Mouse (Mus musculus) induced T-regulatory cell, adult 2 months (primary cell): ENCODE results near the gene Fyn.

ENCODE experiments used
- DNase-seq: peaks from one replicate; pipeline ENCODE4 v3.0.0-alpha.2; 2012; ENCODE audit warnings: low read depth

Gene Fyn

DNA sequence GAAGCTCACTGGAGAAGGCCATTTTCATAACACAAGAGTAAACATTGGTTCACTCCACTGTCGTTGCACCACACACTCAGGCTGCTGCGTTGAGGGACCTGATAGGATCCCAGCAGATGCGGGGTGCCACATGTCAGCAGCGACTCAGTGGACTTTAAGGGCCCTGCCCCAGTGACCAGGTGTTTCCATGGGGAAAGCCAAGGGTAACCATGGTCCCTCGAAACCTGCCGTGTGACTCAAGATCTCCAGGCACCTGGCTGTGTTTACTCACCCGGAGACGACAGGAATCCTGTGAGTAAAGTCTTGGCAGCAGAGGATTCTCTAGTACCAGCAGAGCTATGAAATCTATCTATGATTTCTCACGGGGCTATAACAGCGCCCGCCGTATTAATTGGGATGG is 198.2 kb downstream of the Fyn start:
- DNase-seq: no peak

DNA sequence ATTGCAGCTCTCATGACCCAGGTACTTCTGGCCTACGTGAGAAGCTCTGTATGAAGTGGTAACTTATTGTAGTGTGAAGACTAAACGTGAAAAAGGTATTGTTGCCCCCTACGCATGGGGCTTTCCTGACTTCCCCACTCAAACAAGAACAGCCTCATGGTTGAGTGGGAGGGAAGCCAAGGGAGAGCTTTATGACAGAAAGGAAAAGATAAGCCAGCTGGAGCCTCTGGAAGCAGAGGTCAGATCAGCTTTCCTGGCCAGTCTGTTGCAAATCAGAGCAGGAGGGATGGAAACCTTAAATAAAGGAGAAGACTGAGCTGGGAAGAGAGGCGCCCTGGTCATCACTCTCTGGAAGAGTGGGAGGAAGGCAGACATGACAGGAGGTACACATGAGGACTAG is 200.3 kb downstream of the Fyn start:
- DNase-seq: no peak

DNA sequence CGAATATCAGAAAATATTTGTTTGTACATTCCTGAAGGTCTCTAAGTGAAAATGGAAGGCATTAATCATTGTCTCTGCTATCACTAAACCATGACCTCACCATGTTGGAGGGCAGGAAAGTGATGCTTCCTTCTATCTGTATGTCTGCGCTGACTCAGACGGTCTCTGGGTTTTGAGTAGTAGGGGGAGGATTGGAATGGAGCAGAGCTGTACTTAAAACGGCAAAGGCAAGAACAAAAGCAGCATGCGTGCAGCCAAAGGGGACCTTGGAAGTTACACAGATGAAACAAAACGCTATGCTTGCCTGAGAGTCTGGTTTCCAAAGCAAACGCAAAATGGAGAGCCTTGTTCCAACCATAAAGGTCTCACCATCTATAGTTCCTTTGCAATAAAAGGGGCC is 202.4 kb downstream of the Fyn start:
- DNase-seq: no peak

DNA sequence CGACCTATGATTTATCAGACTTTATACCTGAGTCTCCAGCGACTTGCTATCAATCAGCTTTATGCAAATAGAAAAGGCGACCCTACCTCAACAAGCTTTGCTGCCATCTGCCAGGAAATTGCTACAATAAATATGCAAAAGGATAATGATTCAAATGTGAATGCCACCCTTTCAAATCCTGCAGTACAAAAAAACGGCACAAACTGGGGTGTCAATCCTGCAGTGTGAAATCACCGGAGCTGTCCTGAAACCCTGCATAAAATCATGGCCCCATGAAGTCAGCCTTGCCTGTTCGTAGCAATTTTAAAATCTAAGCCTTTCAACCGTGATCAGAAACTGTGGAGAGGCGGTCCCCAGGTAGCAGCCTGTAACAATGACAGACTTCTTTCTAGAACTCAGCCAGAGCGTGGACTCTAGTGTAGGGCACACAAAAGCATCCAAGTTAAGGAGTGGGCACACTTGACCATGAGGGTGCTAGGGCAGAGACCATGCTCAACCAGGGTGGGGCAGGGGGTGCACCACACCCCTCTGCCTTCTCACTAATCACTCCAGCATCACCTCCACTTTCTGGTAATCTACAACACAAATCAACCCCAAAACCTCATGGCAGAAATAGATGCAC is 203.5 kb downstream of the Fyn start:
- DNase-seq: no peak

DNA sequence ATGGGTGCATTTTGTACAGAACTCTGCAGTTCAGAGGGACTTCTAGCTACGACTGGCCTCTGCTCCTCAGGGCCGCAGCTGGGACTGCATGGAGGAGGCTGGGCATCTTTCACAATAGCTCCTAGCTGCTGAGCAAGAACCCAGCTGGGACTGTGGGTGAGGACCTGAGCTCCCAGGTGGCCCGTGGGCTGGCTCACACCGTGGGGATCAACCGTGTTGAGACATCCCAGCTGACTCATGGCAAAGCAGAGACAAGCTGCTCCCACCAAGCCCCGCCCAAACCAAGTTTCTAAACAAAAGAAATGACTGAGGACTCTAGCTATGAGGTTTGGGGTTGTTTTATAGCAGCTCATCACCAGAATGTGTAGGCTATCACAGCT is 204.0 kb downstream of the Fyn start:
- peak; percentile 20 for DNase-seq

DNA sequence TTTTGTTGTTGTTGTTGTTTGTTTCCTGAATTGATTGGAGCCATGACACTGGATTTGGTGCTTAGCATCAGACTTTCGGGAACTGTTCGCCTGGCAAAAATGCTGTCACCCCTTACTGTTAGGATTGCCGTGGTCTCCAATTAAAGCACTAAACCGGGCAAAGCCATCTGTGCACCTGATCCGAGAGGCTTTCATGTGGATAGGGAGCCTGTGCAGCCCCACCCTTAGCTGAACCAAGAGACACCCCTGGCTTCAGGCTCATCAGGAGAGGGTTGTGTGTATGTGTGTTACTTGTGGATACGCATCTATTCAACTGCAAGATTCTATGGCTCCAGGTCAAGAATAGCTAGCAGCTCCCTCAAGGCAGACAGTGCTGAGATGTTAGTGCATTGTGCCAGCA is 207.8 kb downstream of the Fyn start:
- no peak for DNase-seq

DNA sequence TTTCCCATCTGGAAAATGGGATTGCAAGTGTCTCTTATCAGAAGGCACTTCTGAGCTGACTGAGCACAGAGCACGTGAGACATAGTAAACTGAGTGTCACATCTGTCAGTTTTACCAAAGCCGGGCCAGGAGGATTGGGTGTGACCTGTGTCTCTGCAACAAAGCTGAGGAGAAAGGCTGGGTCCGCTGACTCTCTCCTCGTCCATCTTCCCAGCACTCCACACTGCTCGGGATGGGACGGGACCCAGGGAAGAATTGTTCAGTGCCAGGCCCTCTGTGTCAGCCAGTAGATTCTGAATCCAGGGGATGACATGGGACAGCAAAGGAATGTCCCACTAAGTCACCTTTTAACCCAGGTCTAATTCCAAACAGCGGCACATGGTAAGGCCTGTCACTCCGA is 211.8 kb downstream of the Fyn start:
- no peak for DNase-seq

DNA sequence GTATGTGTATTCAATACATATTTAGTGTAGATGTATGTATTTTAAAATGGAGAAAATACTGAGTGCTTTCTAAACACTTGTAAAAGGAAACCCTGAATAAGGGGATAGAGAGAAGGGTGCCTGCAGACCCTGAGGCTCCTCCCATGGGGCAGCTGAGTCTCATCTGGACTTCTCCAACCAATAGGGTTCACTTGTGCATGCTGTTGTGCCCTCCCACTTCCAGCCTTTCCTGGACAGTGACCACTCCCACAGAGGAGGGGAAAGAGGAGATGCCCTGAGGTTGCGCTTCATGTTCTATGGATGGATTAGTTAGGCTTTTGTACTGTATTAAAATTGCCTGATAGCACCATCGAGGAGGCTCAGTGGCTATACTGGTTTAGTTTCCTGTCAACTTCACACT is 213.7 kb downstream of the Fyn start:
- DNase-seq: no peak

DNA sequence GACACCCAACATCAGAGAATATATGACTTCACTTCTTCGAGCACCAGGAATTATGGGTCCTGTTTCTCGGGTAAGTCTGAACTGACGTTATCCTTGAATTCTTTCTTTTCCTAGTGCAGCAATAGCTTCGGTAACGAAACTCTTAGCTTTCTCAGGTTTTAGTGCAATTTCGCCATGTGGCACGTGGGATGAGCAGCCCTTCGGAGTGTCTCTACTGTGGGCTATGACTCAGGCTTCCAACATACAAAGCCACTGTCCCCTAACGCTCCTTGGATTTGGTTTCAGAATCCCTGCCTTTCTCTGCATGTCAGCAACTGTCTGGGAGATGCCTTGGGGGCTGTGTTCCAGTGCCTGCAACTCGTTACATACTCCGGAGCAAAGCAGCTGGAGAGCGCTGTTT is 215.1 kb downstream of the Fyn start:
- DNase-seq: no peak

DNA sequence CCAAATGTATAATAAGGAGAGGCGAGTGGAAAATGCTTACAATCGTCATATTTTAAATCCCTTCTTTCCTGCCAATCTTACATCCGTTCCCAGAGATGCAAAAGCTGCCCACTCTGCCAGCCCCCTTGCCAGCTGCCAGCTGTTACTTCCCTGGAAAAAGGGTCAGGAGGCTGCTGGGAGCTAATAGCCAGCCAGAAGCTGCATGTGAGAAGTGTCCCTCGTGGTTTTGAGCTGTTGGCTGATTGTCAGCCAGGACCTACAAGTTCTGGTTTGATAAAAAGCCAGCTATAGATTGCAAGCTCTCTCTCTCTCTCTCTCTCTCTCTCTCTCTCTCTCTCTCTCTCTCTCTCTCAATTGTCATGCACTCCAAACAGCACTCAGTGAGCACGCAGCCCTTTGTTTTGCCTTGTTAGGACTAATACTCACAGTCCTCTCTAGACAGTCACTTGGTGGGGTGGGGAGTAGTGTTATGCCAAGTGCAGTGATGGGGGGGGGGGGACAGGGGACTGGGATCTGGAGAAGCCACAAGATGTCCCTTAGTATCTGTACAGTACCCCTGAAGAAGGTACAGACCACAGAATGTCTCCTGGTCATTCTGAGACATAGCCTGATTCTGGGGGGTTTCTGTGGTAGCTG is 218.8 kb downstream of the Fyn start:
- no peak for DNase-seq

DNA sequence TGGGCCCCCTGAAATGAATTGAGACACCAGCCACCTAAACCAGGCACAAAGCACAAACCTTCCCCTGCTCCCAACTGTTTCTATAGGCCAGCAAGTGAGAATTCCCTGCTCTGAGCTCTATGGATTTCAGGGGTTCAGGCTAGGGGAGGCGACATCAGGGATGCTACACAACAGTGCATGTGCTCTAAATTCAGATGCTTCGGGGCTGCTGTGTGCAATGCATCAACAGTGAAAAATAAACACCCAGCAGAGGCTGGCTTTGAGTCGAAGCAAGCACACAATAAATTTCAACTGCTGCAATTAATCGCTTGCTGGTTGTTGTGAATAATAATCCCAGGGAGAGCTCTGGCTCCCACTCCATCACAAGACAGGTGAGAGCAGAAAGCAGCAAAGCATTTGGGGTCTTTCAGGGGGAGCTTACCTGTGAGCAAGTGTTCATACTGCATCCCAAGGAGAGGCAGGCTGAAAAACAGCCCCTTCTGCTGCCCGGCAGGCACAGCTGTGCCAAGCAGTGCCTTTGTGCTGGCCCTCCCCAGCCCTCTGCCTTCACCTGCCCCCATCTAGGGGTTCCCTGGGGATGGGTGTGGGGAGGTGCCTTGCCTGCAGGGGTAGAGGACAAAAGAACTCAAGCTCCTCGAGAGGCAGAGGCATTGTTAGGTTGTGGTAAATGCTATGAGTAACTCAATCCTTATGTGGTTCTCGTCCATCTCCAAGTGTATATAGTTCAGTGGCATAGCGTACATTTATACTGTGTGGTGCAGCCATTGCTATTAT is 219.5 kb downstream of the Fyn start:
- DNase-seq: no peak

DNA sequence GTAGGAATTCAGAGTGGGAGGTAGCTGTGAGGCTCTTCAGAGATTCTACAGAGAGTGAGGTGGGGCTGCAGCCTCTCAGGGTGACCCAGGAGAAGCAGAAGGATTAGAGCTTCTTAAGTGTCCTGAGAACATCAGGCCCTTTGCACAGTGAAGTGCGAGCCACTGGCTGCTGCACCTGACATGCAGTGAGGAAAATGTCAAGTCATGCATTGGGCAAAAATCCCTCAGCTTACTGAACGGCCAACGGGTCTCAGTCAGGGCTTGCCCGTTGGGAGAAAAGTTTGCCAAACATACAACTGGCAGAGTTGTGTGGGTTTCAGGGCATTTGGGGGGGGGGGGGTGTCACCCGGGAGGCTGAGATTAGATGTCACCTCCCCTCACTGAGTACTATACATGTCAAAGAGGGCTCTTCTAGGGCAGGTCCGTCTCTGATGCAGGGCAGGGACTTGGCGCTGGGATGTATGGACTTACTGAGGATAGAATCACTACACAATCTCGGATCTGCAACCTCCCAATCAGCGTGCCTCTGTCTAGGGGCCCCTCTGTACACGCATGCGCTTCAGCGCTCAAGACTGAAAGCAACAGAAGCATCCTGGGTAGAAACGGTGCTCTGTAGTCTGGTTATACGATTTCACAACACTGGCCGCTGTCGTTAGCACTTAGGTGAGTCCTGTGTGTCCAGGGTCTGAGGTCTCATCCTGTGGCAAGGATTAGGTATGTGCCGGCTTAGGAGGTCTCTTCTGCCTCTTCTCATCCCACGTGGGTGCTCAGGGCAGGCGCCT is 221.3 kb downstream of the Fyn start:
- peak; percentile 35 for DNase-seq

DNA sequence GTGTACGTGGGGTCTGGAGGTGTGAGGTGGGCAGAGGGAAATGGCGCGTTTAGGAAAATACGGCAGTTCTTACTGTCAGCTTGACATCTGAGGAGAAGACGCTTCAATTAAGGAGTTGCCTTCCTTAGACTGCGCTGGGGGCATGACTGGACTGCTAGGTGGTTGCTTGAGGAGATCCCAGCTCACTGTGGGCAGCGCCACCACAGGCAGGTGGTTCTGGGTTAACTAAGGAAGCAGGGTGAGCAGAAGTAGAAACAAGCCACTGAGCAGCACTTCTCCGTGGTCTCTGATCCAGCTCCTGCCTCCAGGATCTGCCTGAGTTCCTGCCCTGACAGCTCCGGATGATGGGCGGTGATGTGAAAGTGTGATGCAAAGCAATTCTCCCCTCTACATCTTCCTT is 222.0 kb downstream of the Fyn start:
- DNase-seq: peak; percentile 26

DNA sequence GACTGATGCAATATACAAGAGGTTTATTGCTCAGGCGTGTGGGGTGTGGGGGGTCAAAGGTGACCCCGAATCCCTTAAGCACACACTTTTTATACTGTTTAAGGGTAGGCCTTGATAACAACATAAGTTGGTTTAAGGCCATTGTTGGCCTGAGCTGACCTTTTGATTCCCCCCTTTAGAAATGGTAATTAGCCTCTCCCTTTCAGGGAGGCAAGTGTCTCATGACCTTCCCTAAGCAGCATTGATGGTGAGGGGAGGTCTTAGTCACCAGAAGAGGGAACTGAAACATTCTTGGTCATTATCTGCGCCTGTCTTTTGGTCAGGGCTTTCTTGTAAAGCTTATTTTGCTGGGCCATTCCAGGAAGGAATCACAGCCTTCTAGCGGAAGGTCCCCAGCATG is 223.8 kb downstream of the Fyn start:
- no peak for DNase-seq

DNA sequence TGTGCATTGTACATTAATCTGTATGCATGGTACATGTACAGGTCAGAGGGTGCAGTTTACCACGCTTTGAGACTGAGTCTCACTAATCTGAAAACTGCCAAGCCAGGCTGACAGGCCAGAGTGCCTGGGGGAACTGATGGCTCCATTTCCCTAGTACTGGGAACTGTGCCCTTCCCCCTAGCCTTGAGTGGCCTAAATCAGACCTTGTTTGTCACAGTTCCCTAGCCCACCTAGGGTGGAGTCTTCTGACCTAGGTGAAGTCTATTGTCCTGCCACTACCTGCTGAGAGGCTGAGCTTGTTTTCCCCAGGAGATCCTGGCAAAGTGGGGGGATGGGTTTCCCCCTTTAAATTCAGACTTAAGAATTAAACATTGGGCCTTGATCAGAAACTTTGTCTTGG is 226.1 kb downstream of the Fyn start:
- DNase-seq: no peak

DNA sequence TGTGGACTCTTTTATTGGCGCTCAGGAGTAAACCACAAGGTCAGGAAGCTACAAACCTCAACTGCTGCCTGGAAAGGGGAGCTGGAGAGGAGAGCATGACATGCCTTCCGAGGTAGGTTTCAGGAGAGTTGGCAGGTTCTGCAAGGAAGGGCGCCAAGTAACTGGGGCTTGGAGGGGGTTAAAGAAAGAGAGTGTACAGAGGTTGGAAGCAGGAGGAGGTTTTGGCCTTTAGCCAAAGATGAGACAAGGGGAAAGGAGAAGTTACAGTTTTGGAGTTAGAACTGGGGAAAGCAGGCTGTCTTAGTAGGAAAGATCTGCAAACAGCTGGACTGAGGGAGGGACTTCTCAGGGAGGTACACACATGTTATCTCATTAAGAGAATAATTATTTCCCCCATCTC is 227.2 kb downstream of the Fyn start:
- no peak for DNase-seq

DNA sequence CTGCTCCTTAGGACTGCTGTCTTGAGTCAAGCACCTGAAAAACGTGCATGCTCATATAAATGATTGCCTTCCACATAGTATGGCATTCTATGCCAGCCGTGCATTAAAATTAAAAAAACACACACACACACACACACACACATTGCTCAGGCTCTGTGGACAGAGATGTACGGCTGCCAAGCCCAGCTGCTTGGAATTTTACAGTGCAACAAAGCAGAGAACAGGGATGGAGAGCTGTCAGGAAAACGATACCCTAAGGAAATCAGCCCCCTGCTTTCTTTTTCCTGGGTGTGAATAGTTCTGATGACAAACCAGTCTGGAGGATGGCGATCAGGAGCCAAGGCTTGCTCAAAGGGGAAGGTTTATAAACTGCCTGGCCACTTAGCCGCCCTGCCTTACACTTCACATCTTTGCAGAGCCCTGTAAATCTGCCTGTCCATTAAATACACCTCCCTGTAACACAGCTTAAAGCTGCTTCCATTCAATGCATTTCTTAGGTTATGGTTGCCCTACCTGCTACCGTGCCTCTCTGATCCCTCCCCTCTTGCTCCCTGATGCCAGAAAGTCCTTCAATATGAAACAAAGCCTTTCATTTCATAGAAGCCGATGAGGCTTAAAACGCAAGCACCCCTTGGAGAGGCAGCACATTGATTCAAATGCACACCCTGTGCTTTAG is 228.6 kb downstream of the Fyn start:
- no peak for DNase-seq

DNA sequence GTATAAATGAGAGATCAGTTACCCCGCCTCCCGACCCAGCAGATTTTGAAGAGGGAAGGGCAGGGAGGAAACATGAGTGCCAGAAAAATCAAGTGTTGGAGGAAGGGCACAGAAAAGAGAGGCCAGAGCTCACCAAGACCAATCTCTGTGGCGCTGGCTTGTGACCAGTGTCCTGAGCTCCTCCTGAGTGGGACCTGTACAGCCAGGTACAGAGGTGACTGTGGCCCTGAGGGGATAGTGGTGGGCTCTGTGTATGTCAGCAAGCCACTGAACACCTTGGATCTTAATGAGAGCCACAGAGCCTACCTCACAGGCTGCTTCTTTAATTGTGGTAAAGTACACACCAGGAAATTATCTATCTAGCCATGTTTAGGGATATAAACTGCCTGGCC is 229.1 kb downstream of the Fyn start:
- no peak for DNase-seq

DNA sequence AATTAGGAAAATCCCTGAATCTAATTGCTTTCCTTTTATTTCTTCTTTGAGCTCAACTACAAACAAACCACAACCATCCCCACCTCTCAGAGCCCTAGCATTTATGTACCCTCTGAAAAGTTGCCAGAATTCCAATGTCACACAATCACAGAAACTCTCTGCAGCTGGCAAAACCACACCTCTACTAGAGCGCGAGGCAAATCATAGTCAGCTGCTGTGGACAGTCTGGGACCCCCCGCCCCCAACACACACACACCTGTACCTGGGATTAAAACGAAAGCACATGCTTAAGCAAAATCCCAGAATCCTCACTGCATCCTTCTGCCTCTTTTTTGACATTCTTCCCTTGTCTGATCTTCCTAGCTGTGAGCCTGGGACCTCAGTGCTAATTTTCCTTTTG is 230.9 kb downstream of the Fyn start:
- no peak for DNase-seq

DNA sequence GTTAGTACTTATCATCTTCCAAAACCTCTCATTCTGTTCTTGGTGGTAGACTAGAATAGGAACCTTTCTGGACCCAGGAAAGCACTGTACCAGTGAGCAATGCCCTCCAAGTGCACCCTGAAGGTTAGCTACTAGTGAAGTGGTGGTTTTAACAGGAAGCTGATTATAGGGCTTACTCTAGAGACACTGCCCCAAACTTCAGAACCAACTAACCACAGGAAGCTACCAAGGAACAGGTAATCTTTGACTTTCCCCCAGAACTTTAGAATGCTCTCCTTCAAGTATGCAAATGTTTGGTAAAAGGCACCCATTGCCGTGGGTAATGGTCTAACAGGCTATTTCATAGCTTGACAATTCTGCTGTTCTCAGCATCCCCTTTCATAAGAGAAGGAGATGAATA is 231.5 kb downstream of the Fyn start:
- DNase-seq: peak; percentile 70

DNA sequence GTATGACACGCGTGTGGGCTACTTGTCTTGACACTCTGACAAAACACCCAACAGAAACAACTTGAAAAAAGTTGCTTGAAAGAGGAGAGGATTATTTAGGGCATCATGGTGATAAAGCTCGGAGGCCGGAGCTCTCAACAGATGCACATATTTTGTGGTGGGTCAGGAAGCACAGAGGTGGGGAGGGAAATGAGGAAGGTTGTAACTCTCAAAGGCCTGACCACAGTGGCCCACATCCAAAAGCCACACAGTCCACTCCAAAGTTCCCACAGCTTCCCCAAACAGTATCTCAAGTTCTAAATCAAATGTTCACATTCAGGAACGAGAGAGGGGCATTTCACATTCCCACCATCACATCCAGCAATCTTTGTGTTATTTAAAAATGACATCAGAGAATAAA is 232.4 kb downstream of the Fyn start:
- no peak for DNase-seq

DNA sequence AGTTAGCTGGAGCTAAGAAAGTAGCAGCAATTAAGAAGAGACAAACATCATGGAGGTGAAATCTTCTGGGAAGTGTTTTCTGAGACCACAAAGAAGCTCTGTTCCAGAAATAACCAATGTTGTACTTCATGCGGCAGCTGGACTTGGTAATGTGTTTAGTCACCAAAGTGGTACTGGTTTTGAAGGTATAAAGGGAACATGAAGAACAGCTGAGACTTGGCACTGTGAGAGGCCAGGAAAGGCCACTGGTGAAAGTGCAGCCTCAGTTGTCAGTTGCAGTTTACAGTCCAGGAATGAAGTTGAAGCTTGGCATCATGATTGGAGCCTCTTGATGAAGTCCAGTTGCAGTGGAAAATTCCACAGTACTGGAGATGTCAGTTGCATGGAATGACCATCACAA is 237.8 kb downstream of the Fyn start:
- DNase-seq: no peak
